Mouse (Mus musculus): ENCODE data around the gene Atpif1.

DNA sequence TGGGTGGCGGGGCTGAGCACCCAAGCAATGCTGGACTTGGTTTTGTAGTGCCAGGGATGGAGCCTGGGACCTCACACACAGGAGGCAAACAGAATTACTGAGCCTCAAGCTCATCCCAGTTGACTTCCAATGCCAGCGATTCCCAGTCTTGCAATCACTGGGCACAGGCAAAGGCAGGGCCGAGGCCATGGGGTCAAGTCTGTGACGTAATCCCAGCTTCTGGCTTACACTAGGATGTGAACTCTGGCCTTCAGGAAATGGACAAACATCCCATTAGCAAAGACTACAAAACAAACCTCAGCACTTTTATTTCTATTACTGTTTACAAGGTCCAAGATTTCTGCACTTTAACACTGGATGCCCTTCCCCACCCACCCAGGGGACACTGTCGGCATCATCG is 41.7 kb downstream of the Atpif1 start:
- TF ChIP-seq CTCF (IDR thresholded peaks at IDR 0.05; ENCODE audit: borderline replicate concordance, extremely low read depth, insufficient read depth, insufficient read length), result no peak
- TF ChIP-seq POLR2A (IDR thresholded peaks at IDR 0.05; ENCODE audit: borderline replicate concordance, extremely low read depth, insufficient read depth, insufficient read length, poor library complexity, severe bottlenecking), result no peak

Measured in brain, embryonic 14.5 days (tissue).